Mouse (Mus musculus): ENCODE results near the gene Dnm2.

GRCm38 (mm10) chr9:21484065-21484464 lies 59.4 kb downstream of the Dnm2 start:
- TF ChIP-seq CTCF (IDR thresholded peaks at IDR 0.05; ENCODE audit: borderline replicate concordance, extremely low read depth, insufficient read depth, insufficient read length) (no peak), POLR2A (IDR thresholded peaks at IDR 0.05; ENCODE audit: borderline replicate concordance, extremely low read depth, insufficient read depth, insufficient read length, poor library complexity, severe bottlenecking) (no peak)

Measured in brain, embryonic 14.5 days (tissue).